Mouse (Mus musculus): ENCODE data around the gene Vmn1r230. TPM values are rescaled to one million over a fixed set of nuclear protein-coding genes. Genes with fewer than 3 reads are reported as not detected.

Gene Vmn1r230
- not detected in 2 replicates for polyA plus RNA-seq (2015; fragmentation: Nextera tagmentation; extraction: Ambion mirVana)

DNA sequence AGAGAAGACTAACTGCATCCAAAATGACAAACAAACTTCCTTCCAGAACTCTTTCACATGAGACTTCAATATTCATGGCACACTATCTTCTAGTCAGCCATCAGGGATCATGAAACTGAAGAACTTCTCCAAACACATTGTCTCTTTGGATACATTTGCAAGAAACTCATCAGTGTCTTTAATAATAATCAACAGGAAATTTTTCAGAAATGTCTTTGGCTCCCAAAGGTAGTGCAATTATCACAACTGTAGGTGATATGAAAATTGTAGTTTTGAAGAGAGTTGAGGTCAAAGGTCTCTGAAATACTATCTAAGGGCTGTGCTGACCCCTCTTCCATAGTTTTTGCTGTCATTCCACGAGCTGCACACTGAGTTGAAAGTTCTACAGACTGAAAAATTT is at the start of gene Vmn1r230:
Vmn1r230 (plus strand) TSS at position 301 of the 400 bp plus-strand sequence.
- Histone ChIP-seq H3K27me3 (ENCODE audit: control insufficient read depth, insufficient read depth, low read length) (no peaks in the 10 kb centered on the region), H3K4me2 (ENCODE audit: low read depth, low read length) (no peak within 1 kb of the TSS), H3K36me3 (ENCODE audit: control insufficient read depth, insufficient read depth, low read length) (no peaks in the 10 kb centered on the region), H3K9me3 (replicated peaks; ENCODE audit: control insufficient read depth, low read length) (no peaks in the 10 kb centered on the region), H3K4me3 (replicated peaks; ENCODE audit: low read length) (no peak within 1 kb of the TSS), H3K9ac (ENCODE audit: low read length) (no peak within 1 kb of the TSS), H3K27ac (ENCODE audit: low read length) (no peak within 1 kb of the TSS), H3K4me1 (ENCODE audit: control insufficient read depth, insufficient read depth, low read length) (no peaks in the 10 kb centered on the region)
- ATAC-seq (ENCODE audit: insufficient read depth, low FRiP score) = no peak
- WGBS = 12% methylated on average over 1 of the region's 1 CpGs

- Histone ChIP-seq H3K27ac (ENCODE audit: low read length) (no peak within 1 kb of the TSS), H3K9me3 (replicated peaks; ENCODE audit: control insufficient read depth, low read length) (no peaks in the 10 kb centered on the region), H3K36me3 (ENCODE audit: control insufficient read depth, insufficient read depth, low read length) (no peaks in the 10 kb centered on the region), H3K4me3 (replicated peaks; ENCODE audit: low read length) (no peak within 1 kb of the TSS), H3K27me3 (ENCODE audit: control insufficient read depth, insufficient read depth, low read length) (no peaks in the 10 kb centered on the region), H3K9ac (ENCODE audit: low read length) (no peak within 1 kb of the TSS), H3K4me2 (ENCODE audit: low read depth, low read length) (no peak within 1 kb of the TSS), H3K4me1 (ENCODE audit: control insufficient read depth, insufficient read depth, low read length) (no peaks in the 10 kb centered on the region)
- ATAC-seq (ENCODE audit: insufficient read depth, low FRiP score) = no peak
- 49% methylated on average over 1 of the region's 1 CpGs for WGBS
These were observed 29.0 kb upstream of the Vmn1r230 start, which contains the start of gene Vmn1r229 for GRCm38 (mm10) chr17:20811255-20811654. Gene Vmn1r229 (plus strand): TSS chr17:20811555.

Other genes starting within 250 kb of the Vmn1r230 start
- 0.01 TPM in 1 of 2 replicates, not detected in the other for gene Vmn2r110, start 244.0 kb upstream of the Vmn1r230 start, polyA plus RNA-seq (2015; fragmentation: Nextera tagmentation; extraction: Ambion mirVana)
- gene Fpr-rs3, start 215.6 kb upstream of the Vmn1r230 start, polyA plus RNA-seq (2015; fragmentation: Nextera tagmentation; extraction: Ambion mirVana) = not detected in 2 replicates
- not detected in 2 replicates for gene Vmn1r226, start 157.6 kb upstream of the Vmn1r230 start, polyA plus RNA-seq (2015; fragmentation: Nextera tagmentation; extraction: Ambion mirVana)
- not detected in 2 replicates for gene Vmn1r227, start 110.6 kb upstream of the Vmn1r230 start, polyA plus RNA-seq (2015; fragmentation: Nextera tagmentation; extraction: Ambion mirVana)
- not detected in 2 replicates for gene Vmn1r228, start 54.3 kb upstream of the Vmn1r230 start, polyA plus RNA-seq (2015; fragmentation: Nextera tagmentation; extraction: Ambion mirVana)
- not detected in 2 replicates for gene Vmn1r229, start 28.9 kb upstream of the Vmn1r230 start, polyA plus RNA-seq (2015; fragmentation: Nextera tagmentation; extraction: Ambion mirVana)
- gene Vmn1r231, start 64.6 kb downstream of the Vmn1r230 start, polyA plus RNA-seq (2015; fragmentation: Nextera tagmentation; extraction: Ambion mirVana) = not detected in 2 replicates
- gene Vmn1r232, start 79.3 kb downstream of the Vmn1r230 start, polyA plus RNA-seq (2015; fragmentation: Nextera tagmentation; extraction: Ambion mirVana) = not detected in 2 replicates
- 345 and 378 TPM in 2 replicates for gene Ppp2r1a, start 104.9 kb downstream of the Vmn1r230 start, polyA plus RNA-seq (2015; fragmentation: Nextera tagmentation; extraction: Ambion mirVana)
- not detected in 2 replicates for gene Vmn1r233, start 156.0 kb downstream of the Vmn1r230 start, polyA plus RNA-seq (2015; fragmentation: Nextera tagmentation; extraction: Ambion mirVana)
- 11.8 and 12.2 TPM in 2 replicates for gene Zfp160, start 168.5 kb downstream of the Vmn1r230 start, polyA plus RNA-seq (2015; fragmentation: Nextera tagmentation; extraction: Ambion mirVana)

Data from stomach, embryonic 16.5 days (tissue).